Mouse (Mus musculus) kidney, adult 2 months (tissue): ENCODE measurements around the gene Cep290. TPM values are rescaled to one million over a fixed set of nuclear protein-coding genes. Genes with fewer than 3 reads are reported as not detected.

Experiments used
- DNase-seq: peaks from one replicate; pipeline ENCODE4 v3.0.0; 2021
- H3K27ac ChIP-seq: fragments of 200-500 bp; 2 replicates; pipeline ENCODE4 v1.5.1; 2012; ENCODE audit warnings: low read depth, low read length, control low read depth, inconsistent platforms; ENCODE audit not compliant: insufficient read depth
- H3K27me3 ChIP-seq: fragments of 200-500 bp; replicated peaks from 2 replicates; pipeline ENCODE4 v1.6.1; 2012; ENCODE audit warnings: mild to moderate bottlenecking, moderate library complexity, low read length, inconsistent platforms; ENCODE audit not compliant: control insufficient read depth, insufficient read depth
- H3K36me3 ChIP-seq: fragments of 200-500 bp; 2 replicates; pipeline ENCODE4 v1.6.1; 2012; ENCODE audit warnings: mild to moderate bottlenecking, moderate library complexity, low read length, inconsistent platforms; ENCODE audit not compliant: control insufficient read depth, insufficient read depth
- H3K4me1 ChIP-seq: fragments of 200-500 bp; 2 replicates; pipeline ENCODE4 v1.6.1; 2011; ENCODE audit warnings: low read length; ENCODE audit not compliant: control insufficient read depth, insufficient read depth
- H3K4me3 ChIP-seq: fragments of 200-500 bp; 2 replicates; pipeline ENCODE4 v1.5.1; 2011; ENCODE audit warnings: mild to moderate bottlenecking, low read depth, low read length, control low read depth; ENCODE audit not compliant: insufficient read depth
- CTCF ChIP-seq: fragments of 200-500 bp; conservative IDR thresholded peaks from 2 replicates; pipeline ENCODE4 v1.5.1; 2011; ENCODE audit warnings: low read depth, mild to moderate bottlenecking, control low read depth, low read length, moderate library complexity, mixed read lengths; ENCODE audit not compliant: insufficient read depth, insufficient read length
- POLR2A ChIP-seq: fragments of 200-500 bp; IDR thresholded peaks from one replicate; pipeline ENCODE4 v1.6.1; 2011; ENCODE audit warnings: low read depth, low read length, control low read depth
- WGBS: fragments of 180-500 bp; shearing (Covaris S2); methylation state at CpG from one replicate; pipeline ENCODE4 v1.1.7; 2018; 5-methylcytosine and 5-hydroxymethylcytosine counted together
- polyA plus RNA-seq: library from polyadenylated mRNA; depleted of rRNA; stranded (reverse); fragments of >200 nt; gene quantifications from 2 replicates; pipeline ENCODE4 v1.2.3, GENCODE M21; 2012; rRNA removed

The Cep290 gene
- polyA plus RNA-seq, 1 experiment, result 0.89 TPM

- DNase-seq, result no peak
- Histone ChIP-seq H3K36me3 (no peaks in the 10 kb centered on the region), H3K27me3 (no peaks in the 10 kb centered on the region), H3K4me1 (no peaks in the 10 kb centered on the region), H3K27ac (no peak overlapping the region), H3K4me3 (no peak overlapping the region)
- TF ChIP-seq POLR2A, result no peak
- TF ChIP-seq CTCF, result no peak
- WGBS, result 33% methylated on average over 3 of the region's 3 CpGs
Measured at GRCm38 (mm10) chr10:100598339-100598738, 111.0 kb downstream of the Cep290 start.

- 88% methylated on average over 9 of the region's 9 CpGs for WGBS
- DNase-seq, result no peak
- H3K36me3 ChIP-seq, result no peaks in the 10 kb centered on the region
- no peaks in the 10 kb centered on the region for H3K27me3 ChIP-seq
- H3K4me3 ChIP-seq, result no peak overlapping the region
- no peaks in the 10 kb centered on the region for H3K4me1 ChIP-seq
- H3K27ac ChIP-seq, result no peak overlapping the region
- TF ChIP-seq POLR2A (no peak), CTCF (no peak)
Measured at GRCm38 (mm10) chr10:100603511-100603910, 116.2 kb downstream of the Cep290 start.

GRCm38 (mm10) chr10:100604254-100604653 lies 116.9 kb downstream of the Cep290 start:
- no peaks in the 10 kb centered on the region for H3K27me3 ChIP-seq
- H3K4me1 ChIP-seq, result no peaks in the 10 kb centered on the region
- H3K27ac ChIP-seq, result no peak overlapping the region
- H3K4me3 ChIP-seq, result no peak overlapping the region
- H3K36me3 ChIP-seq, result no peaks in the 10 kb centered on the region
- WGBS, result 58% methylated on average over 2 of the region's 2 CpGs
- TF ChIP-seq CTCF, result no peak
- no peak for TF ChIP-seq POLR2A
- DNase-seq, result no peak

- Histone ChIP-seq H3K27me3 (no peaks in the 10 kb centered on the region), H3K4me3 (no peak overlapping the region), H3K4me1 (no peaks in the 10 kb centered on the region), H3K27ac (no peak overlapping the region), H3K36me3 (no peaks in the 10 kb centered on the region)
- TF ChIP-seq CTCF, result no peak
- no peak for TF ChIP-seq POLR2A
- 77% methylated on average over 6 of the region's 6 CpGs for WGBS
- no peak for DNase-seq
Measured at GRCm38 (mm10) chr10:100617233-100617903, 130.0 kb downstream of the Cep290 start.

- 77% methylated on average over 7 of the region's 7 CpGs for WGBS
- H3K27me3 ChIP-seq, result no peaks in the 10 kb centered on the region
- H3K4me1 ChIP-seq, result no peaks in the 10 kb centered on the region
- TF ChIP-seq POLR2A (no peak), CTCF (no peak)
- H3K4me3 ChIP-seq, result no peak overlapping the region
- no peak overlapping the region for H3K27ac ChIP-seq
- DNase-seq, result no peak
- H3K36me3 ChIP-seq, result no peaks in the 10 kb centered on the region
Measured at GRCm38 (mm10) chr10:100619474-100619873, 132.1 kb downstream of the Cep290 start.

GRCm38 (mm10) chr10:100620040-100620439 lies 132.7 kb downstream of the Cep290 start:
- whole genome bisulfite sequencing, result 91% methylated on average over 12 of the region's 12 CpGs
- TF ChIP-seq POLR2A, result no peak
- no peak for TF ChIP-seq CTCF
- H3K27ac ChIP-seq, result no peak overlapping the region

GRCm38 (mm10) chr10:100622494-100622893 lies 135.1 kb downstream of the Cep290 start:
- H3K4me1 ChIP-seq, result no peaks in the 10 kb centered on the region
- H3K27ac ChIP-seq, result no peak overlapping the region
- no peaks in the 10 kb centered on the region for H3K36me3 ChIP-seq
- H3K4me3 ChIP-seq, result no peak overlapping the region
- TF ChIP-seq POLR2A (no peak), CTCF (no peak)
- H3K27me3 ChIP-seq, result no peaks in the 10 kb centered on the region
- 43% methylated on average over 3 of the region's 3 CpGs for WGBS
- no peak for DNase-seq

More at GRCm38 (mm10) chr10:100620040-100620439, 132.7 kb downstream of the Cep290 start:
- no peak for DNase-seq
- H3K4me3 ChIP-seq, result no peak overlapping the region
- H3K36me3 ChIP-seq, result no peaks in the 10 kb centered on the region
- H3K27me3 ChIP-seq, result no peaks in the 10 kb centered on the region
- H3K4me1 ChIP-seq, result no peaks in the 10 kb centered on the region

Other genes starting within 250 kb of the Cep290 start
- not detected in 2 replicates for gene Gm4301, start 151.9 kb upstream of the Cep290 start, polyA plus RNA-seq
- not detected in 2 replicates for gene Gm4302, start 146.7 kb upstream of the Cep290 start, polyA plus RNA-seq
- gene Gm4303, start 141.6 kb upstream of the Cep290 start, polyA plus RNA-seq, result not detected in 2 replicates
- not detected in 2 replicates for gene Gm4305, start 136.5 kb upstream of the Cep290 start, polyA plus RNA-seq
- gene Gm4307, start 126.2 kb upstream of the Cep290 start, polyA plus RNA-seq, result not detected in 2 replicates
- gene Gm4312, start 105.0 kb upstream of the Cep290 start, polyA plus RNA-seq, result not detected in 2 replicates
- gene Tmtc3, start 208 bp upstream of the Cep290 start, polyA plus RNA-seq, result 6.8 and 8.3 TPM in 2 replicates
- 11.5 and 14.1 TPM in 2 replicates for gene 4930430F08Rik, start 102.9 kb downstream of the Cep290 start, polyA plus RNA-seq
- gene 1700017N19Rik, start 102.9 kb downstream of the Cep290 start, polyA plus RNA-seq, result not detected in 2 replicates